Mouse (Mus musculus) ZHBTc4 (cell line): ENCODE data around the gene Klf12.

ENCODE experiments used
- DNase-seq: peaks from one replicate; pipeline ENCODE4 v3.0.0-alpha.2; 2011; ENCODE audit warnings: low read depth, low spot score

The Klf12 gene

GRCm38 (mm10) chr14:100140370-100140769, 144.1 kb downstream of the Klf12 start:
- no peak for DNase-seq

GRCm38 (mm10) chr14:100134304-100134703, 150.2 kb downstream of the Klf12 start:
- DNase-seq: no peak

GRCm38 (mm10) chr14:100132479-100132878, 152.0 kb downstream of the Klf12 start:
- DNase-seq: no peak

- DNase-seq: peak; percentile 32
Measured at GRCm38 (mm10) chr14:100126126-100126525, 158.4 kb downstream of the Klf12 start.

GRCm38 (mm10) chr14:100121075-100121474, 163.4 kb downstream of the Klf12 start:
- DNase-seq: no peak

GRCm38 (mm10) chr14:100119866-100120265, 164.6 kb downstream of the Klf12 start:
- no peak for DNase-seq

GRCm38 (mm10) chr14:100113419-100113818, 171.1 kb downstream of the Klf12 start:
- DNase-seq: no peak

- peak; percentile 40 for DNase-seq
Measured at GRCm38 (mm10) chr14:100111735-100112134, 172.7 kb downstream of the Klf12 start.

GRCm38 (mm10) chr14:100109563-100109962, 174.9 kb downstream of the Klf12 start:
- DNase-seq: peak; percentile 87

- no peak for DNase-seq
Measured at GRCm38 (mm10) chr14:100105570-100105969, 178.9 kb downstream of the Klf12 start.

- DNase-seq: no peak
Measured at GRCm38 (mm10) chr14:100104818-100105217, 179.7 kb downstream of the Klf12 start.

- no peak for DNase-seq
Measured at GRCm38 (mm10) chr14:100103818-100104217, 180.7 kb downstream of the Klf12 start.

GRCm38 (mm10) chr14:100097208-100098189, 187.0 kb downstream of the Klf12 start:
- peak; percentile 71 for DNase-seq

GRCm38 (mm10) chr14:100095730-100096129, 188.7 kb downstream of the Klf12 start:
- DNase-seq: no peak

- DNase-seq: peak; percentile 33
Measured at GRCm38 (mm10) chr14:100090517-100090916, 194.0 kb downstream of the Klf12 start.

- no peak for DNase-seq
Measured at GRCm38 (mm10) chr14:100079620-100080019, 204.9 kb downstream of the Klf12 start.

GRCm38 (mm10) chr14:100072431-100073195, 211.9 kb downstream of the Klf12 start:
- peak; percentile 28 for DNase-seq

- DNase-seq: no peak
Measured at GRCm38 (mm10) chr14:100069543-100070090, 214.9 kb downstream of the Klf12 start.

- DNase-seq: no peak
Measured at GRCm38 (mm10) chr14:100068715-100069114, 215.8 kb downstream of the Klf12 start.

GRCm38 (mm10) chr14:100062516-100062915, 222.0 kb downstream of the Klf12 start:
- no peak for DNase-seq

- no peak for DNase-seq
Measured at GRCm38 (mm10) chr14:100054150-100054549, 230.3 kb downstream of the Klf12 start.

GRCm38 (mm10) chr14:100053456-100053855, 231.0 kb downstream of the Klf12 start:
- no peak for DNase-seq
